ENCODE assay signal across 13 mouse cellular contexts in genomic region chr10:21839248-21840155, GRCm38 (mm10). TPM values are rescaled to one million over a fixed set of nuclear protein-coding genes. Genes with fewer than 3 reads are reported as not detected.
DNase-seq lines count a peak whose midpoint lies in the region; ATAC-seq and TF ChIP-seq lines count a peak whose summit lies in the region.
"Had no signal": no experiment of that assay in that cellular context is flagged by ENCODE, and none has a peak within 500 bp of the region (broad histone marks: within the 10 kb centered on the region; RNA-seq: fewer than 3 reads in every experiment).

No protein-coding gene starts in this region.

- no peaks in the 10 kb centered on the region for H3K27me3 ChIP-seq in lung, postnatal 0 days (replicated peaks; ENCODE audit: insufficient read depth, low read length)
- H3K27me3 ChIP-seq in intestine, embryonic 16.5 days (replicated peaks; ENCODE audit: control insufficient read depth, insufficient read depth, low read length) = no peaks in the 10 kb centered on the region
- no peaks in the 10 kb centered on the region for H3K27me3 ChIP-seq in stomach, embryonic 14.5 days (ENCODE audit: control insufficient read depth, insufficient read depth, low read length)
- H3K27me3 ChIP-seq: midbrain, embryonic 12.5 days; neural tube, embryonic 15.5 days had no signal

- intact Hi-C loops in gastrocnemius, adult 2 months (cut with DNase I) = no loop called here
- intact Hi-C loops in left cerebral cortex, postnatal 14 days (cut with DNase I) = no loop called here

- no peak for TF ChIP-seq POLR2A in lung, adult 2 months (IDR thresholded peaks at IDR 0.05; ENCODE audit: borderline replicate concordance, extremely low read depth, low read depth, low read length)

- H3K4me1 ChIP-seq in lung, postnatal 0 days (ENCODE audit: insufficient read depth, low read depth, low read length) = no peaks in the 10 kb centered on the region
- H3K4me1 ChIP-seq in lung, adult 2 months (ENCODE audit: control insufficient read depth, insufficient read depth, low read length) = no peaks in the 10 kb centered on the region
- no peaks in the 10 kb centered on the region; the same call in 1 of the 2 replicates for H3K4me1 ChIP-seq in intestine, embryonic 16.5 days (ENCODE audit: control insufficient read depth, insufficient read depth, low read length)
- H3K4me1 ChIP-seq in stomach, embryonic 14.5 days (ENCODE audit: control insufficient read depth, insufficient read depth, low read length) = no peaks in the 10 kb centered on the region

- H3K36me3 ChIP-seq in lung, postnatal 0 days (ENCODE audit: insufficient read depth, low read length) = no peaks in the 10 kb centered on the region
- H3K36me3 ChIP-seq in intestine, embryonic 16.5 days (ENCODE audit: control insufficient read depth, insufficient read depth, low read length) = no peaks in the 10 kb centered on the region
- no peaks in the 10 kb centered on the region for H3K36me3 ChIP-seq in stomach, embryonic 14.5 days (ENCODE audit: control insufficient read depth, insufficient read depth, low read length)
- H3K36me3 ChIP-seq: forebrain, embryonic 10.5 days; midbrain, embryonic 12.5 days; neural tube, embryonic 15.5 days had no signal

- no peaks in the 10 kb centered on the region for H3K9me3 ChIP-seq in lung, postnatal 0 days (ENCODE audit: low read length)
- H3K9me3 ChIP-seq in intestine, embryonic 16.5 days (ENCODE audit: control insufficient read depth, low read length) = no peaks in the 10 kb centered on the region
- no peaks in the 10 kb centered on the region for H3K9me3 ChIP-seq in stomach, embryonic 14.5 days (ENCODE audit: control insufficient read depth, low read depth, low read length)
- H3K9me3 ChIP-seq: forebrain, embryonic 10.5 days; midbrain, embryonic 12.5 days; neural tube, embryonic 15.5 days had no signal

- no peak overlapping the region for H3K4me2 ChIP-seq in lung, postnatal 0 days (replicated peaks; ENCODE audit: low read depth, low read length)
- no peak overlapping the region for H3K4me2 ChIP-seq in intestine, embryonic 16.5 days (ENCODE audit: low read depth, low read length)
- H3K4me2 ChIP-seq in stomach, embryonic 14.5 days (replicated peaks; ENCODE audit: low read depth, low read length) = no peak overlapping the region
- H3K4me2 ChIP-seq: midbrain, embryonic 12.5 days; neural tube, embryonic 15.5 days had no signal

- no peak overlapping the region for H3K4me3 ChIP-seq in lung, postnatal 0 days (ENCODE audit: low read depth, low read length)
- H3K4me3 ChIP-seq in lung, adult 2 months (replicated peaks; ENCODE audit: extremely low read depth, low read depth, low read length) = no peak overlapping the region
- H3K4me3 ChIP-seq in intestine, embryonic 16.5 days (ENCODE audit: low read length) = no peak overlapping the region
- H3K4me3 ChIP-seq in stomach, embryonic 14.5 days (ENCODE audit: low read depth, low read length) = no peak overlapping the region
- no peak overlapping the region for H3K4me3 ChIP-seq in gastrocnemius, adult 2 months
- H3K4me3 ChIP-seq: forebrain, embryonic 10.5 days; midbrain, embryonic 12.5 days; neural tube, embryonic 15.5 days had no signal

- TF ChIP-seq EP300 in lung, postnatal 0 days (IDR thresholded peaks at IDR 0.05) = peak; percentile 9; the same call in 1 of the 2 replicates

- peak; percentile 46; the same call in 1 of the 2 replicates for ATAC-seq in lung, postnatal 0 days
- peak; percentile 40 for ATAC-seq in intestine, embryonic 16.5 days
- peak; percentile 42; the same call in 1 of the 2 replicates for ATAC-seq in stomach, embryonic 14.5 days (ENCODE audit: insufficient number of reproducible peaks, insufficient read depth, low FRiP score, low read depth)

- no peak overlapping the region for H3K27ac ChIP-seq in lung, postnatal 0 days (ENCODE audit: low read length)
- H3K27ac ChIP-seq in intestine, embryonic 16.5 days (ENCODE audit: low read length) = no peak overlapping the region
- no peak overlapping the region for H3K27ac ChIP-seq in stomach, embryonic 14.5 days (ENCODE audit: low read length)
- H3K27ac ChIP-seq in gastrocnemius, adult 2 months = no peak overlapping the region; the same call in 1 of the 2 replicates
- H3K27ac ChIP-seq: forebrain, embryonic 10.5 days; midbrain, embryonic 12.5 days; neural tube, embryonic 15.5 days had no signal

- no peak overlapping the region for H3K9ac ChIP-seq in lung, postnatal 0 days (replicated peaks; ENCODE audit: low read depth)
- no peak overlapping the region for H3K9ac ChIP-seq in intestine, embryonic 16.5 days (ENCODE audit: low read depth, low read length)
- H3K9ac ChIP-seq in stomach, embryonic 14.5 days (replicated peaks; ENCODE audit: low read depth, low read length) = no peak overlapping the region
- H3K9ac ChIP-seq: midbrain, embryonic 12.5 days; neural tube, embryonic 15.5 days had no signal

- WGBS in lung, postnatal 0 days = 33% methylated on average over 13 of the region's 13 CpGs
- 42% methylated on average over 13 of the region's 13 CpGs for WGBS in lung, adult 2 months
- WGBS in intestine, embryonic 16.5 days = 41% methylated on average over 13 of the region's 13 CpGs
- WGBS in stomach, embryonic 14.5 days = 47% methylated on average over 13 of the region's 13 CpGs

- DNase-seq in lung, postnatal 0 days (ENCODE audit: low spot score) = no peak
- DNase-seq in lung, adult 2 months = no peak
- DNase-seq in brain, adult 2 months (ENCODE audit: low read depth, low spot score) = peak; percentile 37
- no peak for DNase-seq in gastrocnemius, adult 2 months
- DNase-seq in layer of hippocampus, postnatal 10 days (ENCODE audit: low spot score in 2 of 2) = no peak
- no peak for DNase-seq in left cerebral cortex, postnatal 14 days (ENCODE audit: low spot score in 2 of 2)
- DNase-seq: layer of hippocampus, postnatal 36 days; lung, adult 18-20 months had no signal

- TF ChIP-seq CTCF in lung, postnatal 0 days (IDR thresholded peaks at IDR 0.05) = no peak
- TF ChIP-seq CTCF in lung, adult 2 months (IDR thresholded peaks at IDR 0.05; ENCODE audit: insufficient read depth, low read length) = no peak
- TF ChIP-seq CTCF in gastrocnemius, adult 2 months (IDR thresholded peaks at IDR 0.05) = no peak

RNA-seq across cellular contexts. Expression of gene Sgk1, which starts 42.5 kb away (rescaled TPM):
- polyA plus RNA-seq in lung, postnatal 0 days (2015; fragmentation: Nextera tagmentation; extraction: Ambion mirVana) = 86.9 and 130 TPM in 2 replicates
- polyA plus RNA-seq in lung, adult 2 months (2012; rRNA removed) = 51.7 and 80.5 TPM in 2 replicates
- polyA plus RNA-seq in intestine, embryonic 16.5 days (2015; fragmentation: Nextera tagmentation; extraction: Ambion mirVana) = 33.6 and 35.1 TPM in 2 replicates
- polyA plus RNA-seq in stomach, embryonic 14.5 days (2014; fragmentation: Nextera tagmentation; extraction: Ambion mirVana) = 22.2 and 26.6 TPM in 2 replicates
- 100 to 1,000 TPM; 208 to 210 TPM for total RNA-seq in gastrocnemius, adult 2 months (2021)
- total RNA-seq in layer of hippocampus, postnatal 10 days (2021) = 10 to 100 TPM; 64.4 to 65.5 TPM
- 10 to 100 TPM; 73.2 to 94.7 TPM for total RNA-seq in left cerebral cortex, postnatal 14 days (2021)
